Mouse (Mus musculus): Measurements from ENCODE around the gene Mknk1. TPM values are rescaled to one million over a fixed set of nuclear protein-coding genes. Genes with fewer than 3 reads are reported as not detected.

Gene Mknk1
- total and polyA plus RNA-seq, 3 experiments = 25.8 to 38.5 TPM; not detected in 1

DNA sequence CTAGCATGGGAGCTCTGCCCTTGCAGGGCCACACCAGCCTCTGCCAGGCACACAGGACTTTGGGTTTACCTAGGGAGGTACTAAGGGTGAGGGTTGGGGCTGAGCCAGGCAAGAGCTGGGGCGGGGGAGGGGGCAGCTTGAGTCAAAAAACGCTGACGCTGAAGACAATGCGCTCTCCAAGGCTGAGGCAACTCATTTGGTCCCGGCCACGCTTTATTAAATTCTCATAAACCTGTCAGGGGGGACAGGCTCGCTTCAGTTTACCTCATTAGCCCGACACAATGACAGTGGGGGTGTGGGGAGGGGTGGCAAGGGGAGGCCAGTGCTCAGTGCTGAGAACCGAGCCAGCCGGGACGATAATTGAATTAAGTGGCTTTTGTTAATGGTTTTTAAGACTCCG, 65.4 kb downstream of the Mknk1 start:
- no peaks in the 10 kb centered on the region for H3K9me3 ChIP-seq (replicated peaks; ENCODE audit: insufficient read depth, low read length)
- no peak overlapping the region for H3K27ac ChIP-seq (ENCODE audit: control insufficient read depth, low read depth, low read length)
- H3K4me1 ChIP-seq (ENCODE audit: control insufficient read depth in 1 of 2, insufficient read depth in 2 of 2, low read length in 2 of 2) = peaks cover 0 to 7% of the 10 kb centered on the region in 2 experiments; a peak in 1 of 4 replicates
- H3K79me2 ChIP-seq (ENCODE audit: control insufficient read depth, insufficient read depth, low read length, poor library complexity) = no peaks in the 10 kb centered on the region
- peaks cover 0 to 2% of the 10 kb centered on the region in 2 experiments; a peak in 1 of 4 replicates for H3K36me3 ChIP-seq (ENCODE audit: control insufficient read depth in 1 of 2, insufficient read depth in 2 of 2, low read length in 2 of 2)
- TF ChIP-seq RCOR1 (IDR thresholded peaks at IDR 0.05; ENCODE audit: low read depth, low read length) (no peak), MXI1 (IDR thresholded peaks at IDR 0.05; ENCODE audit: low read depth, low read length) (no peak), MAZ (IDR thresholded peaks at IDR 0.05; ENCODE audit: low read depth, low read length) (no peak), JUND (IDR thresholded peaks at IDR 0.05; ENCODE audit: low read depth, low read length) (no peak), GATA1 (IDR thresholded peaks at IDR 0.05; ENCODE audit: low read depth, low read length) (no peak), RAD21 (IDR thresholded peaks at IDR 0.05; ENCODE audit: low read depth, low read length) (no peak), ZMIZ1 (IDR thresholded peaks at IDR 0.05; ENCODE audit: low read depth, low read length) (no peak), E2F4 (IDR thresholded peaks at IDR 0.05; ENCODE audit: borderline replicate concordance, low read depth, low read length) (no peak), HCFC1 (IDR thresholded peaks at IDR 0.05; ENCODE audit: low read depth, low read length) (no peak), UBTF (IDR thresholded peaks at IDR 0.05; ENCODE audit: borderline replicate concordance, insufficient read depth, low read depth, low read length) (no peak), POLR2AphosphoS5 (IDR thresholded peaks at IDR 0.05; ENCODE audit: borderline replicate concordance, low read depth, low read length) (no peak), KAT2A (conservative IDR thresholded peaks at IDR 0.05; ENCODE audit: low read depth, low read length) (no peak), BHLHE40 (IDR thresholded peaks at IDR 0.05; ENCODE audit: borderline replicate concordance, low read depth, low read length) (no peak), GABPA (IDR thresholded peaks at IDR 0.05; ENCODE audit: low read depth, low read length) (no peak), CTCF (IDR thresholded peaks at IDR 0.05 in 2 of 3, conservative IDR thresholded peaks at IDR 0.05 in 1 of 3; ENCODE audit: control insufficient read depth in 1 of 3, insufficient read depth in 1 of 3, low read depth in 2 of 3, low read length in 3 of 3, poor library complexity in 1 of 3, severe bottlenecking in 1 of 3) (no peak), USF2 (IDR thresholded peaks at IDR 0.05; ENCODE audit: borderline replicate concordance in 1 of 2, insufficient read depth in 1 of 2, low read depth in 1 of 2, low read length in 2 of 2) (no peak), USF1 (IDR thresholded peaks at IDR 0.05; ENCODE audit: low read depth, low read length) (no peak), ZKSCAN1 (IDR thresholded peaks at IDR 0.05; ENCODE audit: low read depth, low read length) (no peak)
- no peak for DNase-seq (ENCODE audit: low read depth, low spot score)
- H3K9ac ChIP-seq (ENCODE audit: control insufficient read depth, low read depth, low read length, poor library complexity, severe bottlenecking) = no peak overlapping the region
- H3K4me3 ChIP-seq (ENCODE audit: control insufficient read depth in 1 of 2, insufficient read depth in 1 of 2, low read depth in 2 of 2, low read length in 2 of 2) = no peak overlapping the region
- H3K27me3 ChIP-seq (ENCODE audit: control insufficient read depth in 1 of 2, insufficient read depth in 2 of 2, low read length in 2 of 2) = no peaks in the 10 kb centered on the region; a peak in 1 of 4 replicates

DNA sequence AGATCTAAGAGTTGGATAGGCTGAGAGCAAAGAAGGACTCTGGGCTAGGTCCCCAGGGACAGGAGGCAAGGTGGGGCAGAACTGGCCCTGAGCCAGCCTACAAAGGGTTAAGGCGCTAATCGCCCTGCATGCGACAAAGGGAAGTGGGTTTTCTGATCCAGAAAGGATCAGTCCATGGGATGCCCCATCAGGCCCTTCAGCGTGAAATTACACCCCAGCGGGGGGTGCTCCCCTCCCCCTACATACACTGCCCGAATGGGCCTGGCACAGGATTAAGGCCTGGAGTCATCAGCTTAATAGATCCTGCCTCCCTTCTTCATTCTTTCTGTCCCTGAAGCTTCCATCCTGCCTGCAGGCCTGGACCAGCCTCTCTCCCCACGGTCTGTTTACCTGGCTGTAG, 66.7 kb downstream of the Mknk1 start:
- no peak overlapping the region for H3K27ac ChIP-seq (ENCODE audit: control insufficient read depth, low read depth, low read length)
- H3K9ac ChIP-seq (ENCODE audit: control insufficient read depth, low read depth, low read length, poor library complexity, severe bottlenecking) = no peak overlapping the region
- no peak for DNase-seq (ENCODE audit: low read depth, low spot score)
- H3K4me3 ChIP-seq (ENCODE audit: control insufficient read depth in 1 of 2, insufficient read depth in 1 of 2, low read depth in 2 of 2, low read length in 2 of 2) = no peak overlapping the region
- no peak for TF ChIP-seq NELFE (IDR thresholded peaks at IDR 0.05; ENCODE audit: low read depth, low read length)
- TF ChIP-seq SMC3 (IDR thresholded peaks at IDR 0.05; ENCODE audit: low read depth, low read length) = no peak
- H3K27me3 ChIP-seq (ENCODE audit: control insufficient read depth in 1 of 2, insufficient read depth in 2 of 2, low read length in 2 of 2) = no peaks in the 10 kb centered on the region; a peak in 1 of 4 replicates
- H3K4me1 ChIP-seq (ENCODE audit: control insufficient read depth in 1 of 2, insufficient read depth in 2 of 2, low read length in 2 of 2) = peaks cover 0 to 7% of the 10 kb centered on the region in 2 experiments; a peak in 1 of 4 replicates
- H3K36me3 ChIP-seq (ENCODE audit: control insufficient read depth in 1 of 2, insufficient read depth in 2 of 2, low read length in 2 of 2) = peaks cover 0 to 2% of the 10 kb centered on the region in 2 experiments; a peak in 1 of 4 replicates
- H3K79me2 ChIP-seq (ENCODE audit: control insufficient read depth, insufficient read depth, low read length, poor library complexity) = no peaks in the 10 kb centered on the region
- H3K9me3 ChIP-seq (replicated peaks; ENCODE audit: insufficient read depth, low read length) = no peaks in the 10 kb centered on the region

Measured in MEL (cell line).